Mouse (Mus musculus) thymus, adult 2 months (tissue): Measurements from ENCODE around the gene C1galt1c1. TPM values are rescaled to one million over a fixed set of nuclear protein-coding genes. Genes with fewer than 3 reads are reported as not detected.
A peak's percentile ranks its signal among the peaks of the same experiment; 100 is the strongest.

Experiments
- DNase-seq: peaks from one replicate; pipeline ENCODE4 v3.0.0; 2021
- H3K27ac ChIP-seq: fragments of 200-500 bp; 2 replicates; pipeline ENCODE4 v1.5.1; 2012; ENCODE audit warnings: low read length, control low read depth; ENCODE audit not compliant: control insufficient read depth, insufficient read depth
- H3K27me3 ChIP-seq: fragments of 200-500 bp; 2 replicates; pipeline ENCODE4 v1.6.1; 2012; ENCODE audit warnings: mild to moderate bottlenecking, low read length, moderate library complexity, mixed read lengths; ENCODE audit not compliant: control insufficient read depth, insufficient read depth
- H3K36me3 ChIP-seq: fragments of 200-500 bp; 2 replicates; pipeline ENCODE4 v1.6.1; 2012; ENCODE audit warnings: mild to moderate bottlenecking, low read length, moderate library complexity; ENCODE audit not compliant: control insufficient read depth, insufficient read depth
- H3K4me1 ChIP-seq: fragments of 200-500 bp; replicated peaks from 2 replicates; pipeline ENCODE4 v1.6.1; 2012; ENCODE audit warnings: low read length; ENCODE audit not compliant: control insufficient read depth, insufficient read depth
- H3K4me3 ChIP-seq: fragments of 200-500 bp; 2 replicates; pipeline ENCODE4 v1.5.1; 2012; ENCODE audit warnings: mild to moderate bottlenecking, low read length, control low read depth, moderate library complexity; ENCODE audit not compliant: control insufficient read depth, insufficient read depth
- CTCF ChIP-seq: fragments of 200-500 bp; IDR thresholded peaks from 2 replicates; pipeline ENCODE4 v1.5.1; 2012; ENCODE audit warnings: mild to moderate bottlenecking, control low read depth, low read length, moderate library complexity, borderline replicate concordance; ENCODE audit not compliant: control insufficient read depth, poor library complexity, insufficient read depth; ENCODE audit errors: extremely low read depth
- POLR2A ChIP-seq: fragments of 200-500 bp; IDR thresholded peaks from 2 replicates; pipeline ENCODE4 v1.6.1; 2012; ENCODE audit warnings: mild to moderate bottlenecking, low read length, control low read depth, moderate library complexity; ENCODE audit not compliant: control insufficient read depth, poor library complexity, insufficient read depth; ENCODE audit errors: extremely low read depth
- WGBS: fragments of 180-500 bp; shearing (Covaris S2); methylation state at CpG from one replicate; pipeline ENCODE4 v1.1.7; 2018; 5-methylcytosine and 5-hydroxymethylcytosine counted together
- polyA plus RNA-seq: library from polyadenylated mRNA; depleted of rRNA; stranded (reverse); fragments of >200 nt; gene quantifications from 2 replicates; pipeline ENCODE4 v1.2.3, GENCODE M21; 2012

C1galt1c1 gene
- polyA plus RNA-seq, 1 experiment, result 5.8 TPM

DNA sequence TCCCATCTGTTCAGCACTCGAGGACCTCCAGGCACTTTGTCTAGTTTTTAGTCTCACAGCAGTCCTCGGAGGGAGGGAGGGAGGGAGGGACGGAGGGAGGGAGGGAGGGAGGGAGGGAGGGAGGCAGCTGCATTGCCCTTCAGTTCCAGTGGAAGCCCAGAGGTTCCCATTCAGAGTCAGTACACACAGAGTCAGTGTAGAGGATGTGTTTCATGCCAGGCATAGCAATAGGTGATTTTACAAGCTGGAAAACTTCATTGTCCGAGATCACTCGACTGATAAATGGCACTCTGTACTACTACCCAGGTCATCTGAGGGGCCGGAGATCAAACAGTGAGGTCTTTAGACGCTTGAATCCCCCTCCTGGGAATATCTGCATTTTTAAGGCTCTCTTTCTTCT is 16.3 kb upstream of the C1galt1c1 start:
- no peak for DNase-seq
- no peak overlapping the region for H3K27ac ChIP-seq
- H3K4me1 ChIP-seq, result no peaks in the 10 kb centered on the region
- H3K4me3 ChIP-seq, result no peak overlapping the region
- H3K36me3 ChIP-seq, result no peaks in the 10 kb centered on the region
- H3K27me3 ChIP-seq, result no peaks in the 10 kb centered on the region
- WGBS, result 71% methylated on average over 6 of the region's 7 CpGs
- TF ChIP-seq CTCF (no peak), POLR2A (no peak)

DNA sequence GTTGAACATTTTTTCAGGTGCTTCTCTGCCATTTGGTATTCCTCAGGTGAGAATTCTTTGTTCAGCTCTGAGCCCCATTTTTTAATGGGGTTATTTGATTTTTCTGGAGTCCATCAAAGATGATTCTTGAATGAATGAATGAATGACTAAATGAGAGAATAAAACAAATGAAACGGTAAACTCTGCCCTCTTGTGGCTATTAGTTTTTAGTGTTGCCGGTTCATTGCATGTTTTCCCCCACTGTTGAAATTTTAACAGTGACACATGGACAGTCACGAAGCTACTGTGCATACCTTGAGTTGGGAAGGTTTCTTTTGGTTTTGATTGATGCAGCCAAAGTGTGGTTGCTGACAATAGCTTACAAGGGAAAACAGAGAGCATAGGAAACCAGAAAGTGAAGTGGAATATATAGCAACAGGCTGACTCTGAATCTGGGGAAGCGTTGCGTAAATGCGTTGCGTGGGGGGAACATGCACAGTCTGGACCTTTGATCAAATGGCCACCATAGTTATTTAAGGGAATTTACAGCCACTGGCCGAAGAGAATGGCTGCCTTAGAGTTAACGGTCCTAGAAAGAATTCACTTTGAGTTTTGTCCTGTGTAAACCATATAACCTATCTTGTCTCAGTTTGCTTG is 15.6 kb upstream of the C1galt1c1 start:
- no peak overlapping the region for H3K4me3 ChIP-seq
- H3K4me1 ChIP-seq, result no peaks in the 10 kb centered on the region
- no peak for DNase-seq
- H3K27me3 ChIP-seq, result no peaks in the 10 kb centered on the region
- no peaks in the 10 kb centered on the region for H3K36me3 ChIP-seq
- no peak overlapping the region for H3K27ac ChIP-seq
- WGBS, result 55% methylated on average over 9 of the region's 9 CpGs
- TF ChIP-seq CTCF, result no peak
- no peak for TF ChIP-seq POLR2A

- WGBS, result 67% methylated on average over 4 of the region's 4 CpGs
- no peak for TF ChIP-seq POLR2A
- no peak for TF ChIP-seq CTCF
- H3K36me3 ChIP-seq, result no peaks in the 10 kb centered on the region
- DNase-seq, result no peak
- H3K4me3 ChIP-seq, result no peak overlapping the region
- no peaks in the 10 kb centered on the region for H3K4me1 ChIP-seq
- H3K27ac ChIP-seq, result no peak overlapping the region
- no peaks in the 10 kb centered on the region for H3K27me3 ChIP-seq
Measured at GRCm38 (mm10) chrX:38642183-38642582, 7.3 kb upstream of the C1galt1c1 start.

DNA sequence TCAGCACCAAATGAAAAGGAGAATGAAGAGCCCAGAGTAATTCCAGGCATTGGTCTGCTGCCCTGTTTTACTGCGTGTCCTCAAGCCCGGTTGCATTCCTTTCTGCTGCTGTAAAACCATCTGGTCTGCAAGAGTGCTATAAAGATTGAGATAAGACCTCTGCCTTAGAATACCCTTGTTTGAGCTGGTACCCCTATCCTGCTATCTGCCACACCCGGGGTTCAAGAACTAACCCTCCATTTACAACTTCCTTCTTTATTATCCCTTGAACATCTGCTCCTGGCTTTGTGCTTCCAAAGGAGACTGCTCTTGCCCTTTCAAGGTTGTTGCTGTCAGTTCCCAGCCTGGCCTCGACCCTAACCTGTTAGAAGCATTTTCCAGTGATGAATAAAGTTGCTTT is 6.5 kb upstream of the C1galt1c1 start:
- Histone ChIP-seq H3K36me3 (no peaks in the 10 kb centered on the region), H3K27me3 (no peaks in the 10 kb centered on the region), H3K27ac (no peak overlapping the region), H3K4me3 (no peak overlapping the region), H3K4me1 (no peaks in the 10 kb centered on the region)
- no peak for DNase-seq
- TF ChIP-seq POLR2A, result no peak
- no peak for TF ChIP-seq CTCF
- WGBS, result 64% methylated on average over 4 of the region's 4 CpGs

- Histone ChIP-seq H3K4me1 (no peaks in the 10 kb centered on the region; the same call in 1 of the 2 replicates), H3K4me3 (no peak overlapping the region), H3K36me3 (no peaks in the 10 kb centered on the region), H3K27ac (no peak overlapping the region), H3K27me3 (no peaks in the 10 kb centered on the region)
- DNase-seq, result no peak
- TF ChIP-seq POLR2A (no peak), CTCF (no peak)
Measured at GRCm38 (mm10) chrX:38635638-38635931, 698 bp upstream of the C1galt1c1 start.

- TF ChIP-seq POLR2A, result no peak
- TF ChIP-seq CTCF, result no peak
- H3K27ac ChIP-seq, result peak overlapping the region; percentile 68
- no peaks in the 10 kb centered on the region for H3K27me3 ChIP-seq
- 1% methylated on average over 3 of the region's 3 CpGs for WGBS
- H3K36me3 ChIP-seq, result no peaks in the 10 kb centered on the region
- H3K4me3 ChIP-seq, result peak overlapping the region; percentile 88
- DNase-seq, result peak; percentile 10
- H3K4me1 ChIP-seq, result no peaks in the 10 kb centered on the region
Measured at GRCm38 (mm10) chrX:38600995-38601369, 33.9 kb downstream of the C1galt1c1 start.

DNA sequence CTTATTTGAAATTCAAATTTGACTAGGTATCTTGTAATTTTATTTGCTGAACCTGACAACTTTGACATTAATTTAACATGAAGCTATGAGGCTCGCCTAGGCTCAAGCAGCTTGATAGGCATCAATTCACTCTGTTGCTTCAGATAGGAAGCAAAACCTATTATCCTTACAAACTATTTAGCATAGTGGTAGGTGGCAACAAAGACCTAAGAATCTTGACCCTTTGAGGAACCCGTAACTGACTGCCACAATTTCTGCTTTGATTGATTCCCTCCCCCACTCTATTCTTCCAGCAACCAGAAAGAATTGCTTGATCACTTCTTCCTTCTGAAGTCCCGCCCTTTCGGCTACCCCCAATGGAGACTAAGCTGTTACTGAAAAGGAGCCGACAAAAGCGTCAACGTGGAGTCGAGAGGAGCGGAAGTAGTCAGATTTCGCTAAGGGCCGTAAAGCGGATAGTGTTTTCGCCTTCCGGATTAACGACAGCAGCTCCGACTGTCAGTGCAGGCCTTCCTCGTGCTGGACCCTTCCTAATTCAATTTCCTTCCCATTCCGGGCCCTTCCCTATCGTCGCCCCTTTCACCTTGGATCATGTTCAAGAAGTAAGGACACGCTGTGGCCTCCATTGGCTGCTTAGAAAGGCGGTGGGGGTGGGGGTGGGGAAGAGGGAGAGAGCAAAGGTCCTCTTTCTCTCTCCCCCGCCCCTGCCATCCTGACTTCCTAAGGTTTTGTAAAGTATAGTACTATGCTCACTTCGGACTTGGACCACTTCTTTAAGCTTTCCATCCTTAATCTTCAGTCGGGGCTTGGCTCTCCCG is 34.5 kb downstream of the C1galt1c1 start, which contains the start of gene Mcts1:
TSS of gene Mcts1 (plus strand) at position 402 of the 818 bp plus-strand sequence.
- no peak for TF ChIP-seq CTCF
- DNase-seq, result peak; percentile 63
- WGBS, result under 1% methylated on average over 26 of the region's 26 CpGs
- Histone ChIP-seq H3K27me3 (no peaks in the 10 kb centered on the region), H3K4me3 (peak within 1 kb of the TSS; percentile 88), H3K4me1 (no peaks in the 10 kb centered on the region), H3K27ac (peak within 1 kb of the TSS; percentile 68), H3K36me3 (no peaks in the 10 kb centered on the region)
